Mouse (Mus musculus) cortical plate, adult 2 months (tissue): ENCODE measurements at regions not wholly inside any gene's neighbourhood (a gene's known extent, or its start where the extent isn't known, plus 50 kb on each side); places are given as distances from the start of the nearest gene placed in this dataset.

Source experiments
- CTCF ChIP-seq: fragments of 200-500 bp; IDR thresholded peaks from 2 replicates; pipeline ENCODE4 v1.5.1; 2011; ENCODE audit warnings: mild to moderate bottlenecking, control low read depth, low read length; ENCODE audit not compliant: insufficient read depth; ENCODE audit errors: extremely low read depth
- POLR2A ChIP-seq: fragments of 200-500 bp; IDR thresholded peaks from 2 replicates; pipeline ENCODE4 v1.6.1; 2011; ENCODE audit warnings: mild to moderate bottlenecking, low read length, control low read depth; ENCODE audit not compliant: insufficient read depth; ENCODE audit errors: extremely low read depth

GRCm38 (mm10) chr14:61762076-61762475 lies 154.8 kb downstream of the Kcnrg start:
- TF ChIP-seq CTCF (no peak), POLR2A (no peak)
